Mouse (Mus musculus): ENCODE data around the gene Mmgt2. TPM values are rescaled to one million over a fixed set of nuclear protein-coding genes. Genes with fewer than 3 reads are reported as not detected.
A peak's percentile ranks its signal among the peaks of the same experiment; 100 is the strongest.

The Mmgt2 gene
- total RNA-seq, 4 experiments from 2014 or later, result 17.4 to 25.5 (median 20.8) TPM

- DNase-seq (ENCODE audit: low spot score in 2 of 2), result no peak
These were observed 27.4 kb upstream of the Mmgt2 start for GRCm38 (mm10) chr11:62621079-62621478.

- no peak for DNase-seq (ENCODE audit: low spot score in 2 of 2)
These were observed 26.7 kb upstream of the Mmgt2 start for GRCm38 (mm10) chr11:62621586-62622283.

GRCm38 (mm10) chr11:62622850-62623249, 25.6 kb upstream of the Mmgt2 start:
- no peak for DNase-seq (ENCODE audit: low spot score in 2 of 2)

GRCm38 (mm10) chr11:62624341-62625291, 23.8 kb upstream of the Mmgt2 start:
- DNase-seq (ENCODE audit: low spot score in 2 of 2), result peak; percentile 72 to 77

- no peak for DNase-seq (ENCODE audit: low spot score in 2 of 2)
These were observed 18.9 kb upstream of the Mmgt2 start for GRCm38 (mm10) chr11:62629352-62630224.

GRCm38 (mm10) chr11:62630225-62630821, 18.1 kb upstream of the Mmgt2 start:
- no peak for DNase-seq (ENCODE audit: low spot score in 2 of 2)

GRCm38 (mm10) chr11:62631138-62631537, 17.3 kb upstream of the Mmgt2 start:
- no peak for DNase-seq (ENCODE audit: low spot score in 2 of 2)

- no peak for DNase-seq (ENCODE audit: low spot score in 2 of 2)
These were observed 13.1 kb upstream of the Mmgt2 start for GRCm38 (mm10) chr11:62635406-62635805.

GRCm38 (mm10) chr11:62636105-62636839, 12.2 kb upstream of the Mmgt2 start:
- DNase-seq (ENCODE audit: low spot score in 2 of 2), result no peak

- DNase-seq (ENCODE audit: low spot score in 2 of 2), result no peak
These were observed 11.6 kb upstream of the Mmgt2 start for GRCm38 (mm10) chr11:62636840-62637221.

GRCm38 (mm10) chr11:62637401-62637800, 11.1 kb upstream of the Mmgt2 start:
- DNase-seq (ENCODE audit: low spot score in 2 of 2), result no peak

GRCm38 (mm10) chr11:62637806-62638205, 10.7 kb upstream of the Mmgt2 start:
- DNase-seq (ENCODE audit: low spot score in 2 of 2), result no peak

GRCm38 (mm10) chr11:62638402-62638801, 10.1 kb upstream of the Mmgt2 start:
- no peak for DNase-seq (ENCODE audit: low spot score in 2 of 2)

GRCm38 (mm10) chr11:62640378-62640777, 8.1 kb upstream of the Mmgt2 start:
- no peak for DNase-seq (ENCODE audit: low spot score in 2 of 2)

- no peak for DNase-seq (ENCODE audit: low spot score in 2 of 2)
These were observed 6.2 kb upstream of the Mmgt2 start for GRCm38 (mm10) chr11:62642023-62642844.

GRCm38 (mm10) chr11:62643011-62643631, 5.3 kb upstream of the Mmgt2 start:
- no peak for DNase-seq (ENCODE audit: low spot score in 2 of 2)

GRCm38 (mm10) chr11:62643681-62644363, 4.6 kb upstream of the Mmgt2 start:
- no peak for DNase-seq (ENCODE audit: low spot score in 2 of 2)

- no peak for DNase-seq (ENCODE audit: low spot score in 2 of 2)
These were observed 3.7 kb upstream of the Mmgt2 start for GRCm38 (mm10) chr11:62644602-62645336.
